Mouse (Mus musculus): ENCODE measurements at regions not wholly inside any gene's neighbourhood (a gene's known extent, or its start where the extent isn't known, plus 50 kb on each side); places are given as distances from the start of the nearest gene placed in this dataset.

DNA sequence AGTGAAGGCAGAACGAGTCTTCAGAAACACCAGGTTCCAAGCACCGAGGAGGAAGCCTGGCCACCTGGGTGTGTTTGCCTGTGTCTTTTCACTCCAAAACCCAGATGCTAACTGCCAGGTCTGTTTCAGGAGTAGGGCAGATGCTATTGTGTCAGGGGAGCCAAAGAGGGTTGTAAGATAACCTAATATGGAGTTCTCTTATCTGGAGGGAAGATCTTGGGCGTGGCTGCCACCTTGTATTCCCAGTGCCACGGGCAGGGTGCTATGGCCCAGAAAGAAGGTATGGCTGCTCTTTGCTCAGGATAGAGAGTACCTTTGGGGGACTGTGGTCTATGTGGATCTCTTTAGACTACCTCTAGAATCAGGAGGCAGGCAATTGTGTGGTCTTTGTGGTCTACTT, 216.0 kb upstream of the Atp5g3 start:
- TF ChIP-seq CTCF (IDR thresholded peaks at IDR 0.05; ENCODE audit: insufficient read depth, low read length), result no peak
- no peak for TF ChIP-seq POLR2A (IDR thresholded peaks at IDR 0.05; ENCODE audit: borderline replicate concordance, extremely low read depth, low read depth, low read length)

Measured in lung, adult 2 months (tissue).